Mouse (Mus musculus) midbrain, embryonic 15.5 days (tissue): ENCODE results near the gene Cyp17a1. TPM values are rescaled to one million over a fixed set of nuclear protein-coding genes. Genes with fewer than 3 reads are reported as not detected.
A peak's percentile ranks its signal among the peaks of the same experiment; 100 is the strongest.

Source experiments
- ATAC-seq: fragments of 200-750 bp; cut with Nextera tagmentation; replicated peaks from 2 replicates; pipeline ENCODE4 v1.8.0; 2017; ENCODE audit warnings: moderate TSS enrichment
- H3K27ac ChIP-seq: fragments of 300-500 bp; sonication (generic); 2 replicates; pipeline ENCODE4 v1.5.1; 2015; ENCODE audit warnings: mild to moderate bottlenecking, inconsistent platforms
- H3K27me3 ChIP-seq: fragments of 300-500 bp; sonication (generic); replicated peaks from 2 replicates; pipeline ENCODE4 v1.6.1; 2015; ENCODE audit warnings: inconsistent platforms
- H3K36me3 ChIP-seq: fragments of 300-500 bp; sonication (generic); replicated peaks from 2 replicates; pipeline ENCODE4 v1.6.1; 2015; ENCODE audit warnings: inconsistent platforms
- H3K4me1 ChIP-seq: fragments of 300-500 bp; sonication (generic); 2 replicates; pipeline ENCODE4 v1.6.1; 2015; ENCODE audit warnings: inconsistent platforms
- H3K4me2 ChIP-seq: fragments of 300-500 bp; sonication (generic); 2 replicates; pipeline ENCODE4 v1.6.1; 2015; ENCODE audit warnings: inconsistent platforms, mild to moderate bottlenecking, moderate library complexity
- H3K4me3 ChIP-seq: fragments of 300-500 bp; sonication (generic); 2 replicates; pipeline ENCODE4 v1.5.1; 2015; ENCODE audit warnings: mild to moderate bottlenecking, inconsistent platforms
- H3K9ac ChIP-seq: fragments of 300-500 bp; sonication (generic); 2 replicates; pipeline ENCODE4 v1.6.1; 2015; ENCODE audit warnings: mild to moderate bottlenecking, inconsistent platforms
- H3K9me3 ChIP-seq: fragments of 300-500 bp; sonication (generic); 2 replicates; pipeline ENCODE4 v1.6.1; 2016; ENCODE audit warnings: inconsistent platforms
- WGBS: fragments of 180-500 bp; shearing (Covaris S2); methylation state at CpG from one replicate; pipeline ENCODE4 v1.1.7; 2015; ENCODE audit warnings: mixed read lengths; 5-methylcytosine and 5-hydroxymethylcytosine counted together
- polyA plus RNA-seq: library from polyadenylated mRNA; unstranded; fragments of >200 nt; fragmentation: Nextera tagmentation; extraction: Ambion mirVana; gene quantifications from 2 replicates; pipeline ENCODE4 v1.2.1, GENCODE M21; 2015

Gene Cyp17a1
- polyA plus RNA-seq, 1 experiment from 2014 or later: not detected

GRCm38 (mm10) chr19:46696943-46697342 is 24.0 kb upstream of the Cyp17a1 start:
- no peaks in the 10 kb centered on the region for H3K9me3 ChIP-seq
- no peak for ATAC-seq
- no peak overlapping the region for H3K9ac ChIP-seq
- no peaks in the 10 kb centered on the region for H3K27me3 ChIP-seq
- WGBS: 93% methylated on average over 7 of the region's 7 CpGs
- H3K4me3 ChIP-seq: no peak overlapping the region
- no peaks in the 10 kb centered on the region for H3K4me1 ChIP-seq
- no peak overlapping the region for H3K4me2 ChIP-seq
- no peak overlapping the region for H3K27ac ChIP-seq
- H3K36me3 ChIP-seq: peaks cover 5% of the 10 kb centered on the region; the same call in 1 of the 2 replicates

GRCm38 (mm10) chr19:46696482-46696881 is 23.5 kb upstream of the Cyp17a1 start:
- Histone ChIP-seq H3K4me3 (no peak overlapping the region), H3K4me2 (no peak overlapping the region), H3K36me3 (peaks cover 5% of the 10 kb centered on the region; the same call in 1 of the 2 replicates), H3K27ac (no peak overlapping the region), H3K9ac (no peak overlapping the region), H3K4me1 (no peaks in the 10 kb centered on the region), H3K27me3 (no peaks in the 10 kb centered on the region), H3K9me3 (no peaks in the 10 kb centered on the region)
- 93% methylated on average over 8 of the region's 8 CpGs for WGBS
- no peak for ATAC-seq

DNA sequence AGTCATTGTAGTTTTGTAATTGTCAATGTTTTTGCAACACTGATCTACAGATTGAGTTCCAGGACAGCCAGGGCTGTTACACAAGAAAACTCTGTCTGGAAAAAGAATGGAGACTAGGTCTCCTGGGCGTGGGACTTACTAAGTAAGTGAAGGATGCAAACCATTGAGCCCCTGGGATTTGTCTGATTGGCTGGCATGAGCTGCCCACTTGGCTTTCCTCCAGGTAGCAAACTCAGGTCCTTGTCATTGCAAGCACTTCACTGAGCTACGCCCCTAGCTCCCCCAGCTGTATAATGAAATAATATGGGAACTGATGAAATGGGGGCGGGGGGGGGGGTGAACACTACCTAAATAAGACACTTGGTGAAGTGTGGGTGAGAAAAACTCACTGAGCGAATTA is 20.2 kb upstream of the Cyp17a1 start:
- no peak overlapping the region for H3K4me3 ChIP-seq
- H3K4me2 ChIP-seq: no peak overlapping the region
- no peaks in the 10 kb centered on the region for H3K27me3 ChIP-seq
- H3K27ac ChIP-seq: no peak overlapping the region
- no peak for ATAC-seq
- peaks cover 13% of the 10 kb centered on the region for H3K4me1 ChIP-seq
- H3K9ac ChIP-seq: no peak overlapping the region
- H3K9me3 ChIP-seq: no peaks in the 10 kb centered on the region
- H3K36me3 ChIP-seq: no peaks in the 10 kb centered on the region
- WGBS: 86% methylated on average over 4 of the region's 4 CpGs

DNA sequence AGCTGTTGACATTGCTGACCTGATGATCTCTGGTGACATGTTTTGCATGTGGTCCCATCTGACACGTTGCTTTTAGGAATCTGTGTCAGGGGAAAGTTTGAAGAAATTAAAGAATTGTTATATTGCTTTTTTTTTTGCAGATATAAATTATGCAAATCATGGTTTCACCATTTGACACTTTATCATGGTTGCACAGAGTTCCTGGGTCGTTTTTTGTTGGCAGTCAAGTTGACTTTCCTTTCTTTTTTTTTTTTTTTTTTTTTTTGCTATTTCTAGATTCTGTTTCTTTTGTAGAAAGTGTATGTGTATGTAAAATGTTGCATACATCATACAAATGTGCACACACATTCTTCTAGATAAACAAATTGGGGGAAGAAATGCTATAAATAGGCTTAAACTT is 18.1 kb upstream of the Cyp17a1 start:
- WGBS: 81% methylated on average over 2 of the region's 2 CpGs
- H3K4me2 ChIP-seq: peak overlapping the region; percentile 60; the same call in 1 of the 2 replicates
- ATAC-seq: no peak

GRCm38 (mm10) chr19:46690387-46690786 is 17.4 kb upstream of the Cyp17a1 start:
- Histone ChIP-seq H3K27ac (peak overlapping the region; percentile 93), H3K27me3 (no peaks in the 10 kb centered on the region), H3K9me3 (no peaks in the 10 kb centered on the region), H3K4me2 (peak overlapping the region; percentile 60), H3K9ac (peak overlapping the region; percentile 86), H3K4me1 (peaks cover 13% of the 10 kb centered on the region), H3K36me3 (no peaks in the 10 kb centered on the region), H3K4me3 (peak overlapping the region; percentile 83)
- WGBS: 62% methylated on average over 11 of the region's 11 CpGs
- peak; percentile 60 for ATAC-seq

More for the DNA sequence above, 18.1 kb upstream of the Cyp17a1 start:
- Histone ChIP-seq H3K27me3 (no peaks in the 10 kb centered on the region), H3K9me3 (no peaks in the 10 kb centered on the region), H3K4me1 (peaks cover 13% of the 10 kb centered on the region), H3K27ac (no peak overlapping the region), H3K9ac (no peak overlapping the region), H3K36me3 (no peaks in the 10 kb centered on the region), H3K4me3 (no peak overlapping the region)

- H3K9me3 ChIP-seq: no peaks in the 10 kb centered on the region
- H3K9ac ChIP-seq: peak within 1 kb of the TSS; percentile 86
- H3K27me3 ChIP-seq: no peaks in the 10 kb centered on the region
- H3K4me1 ChIP-seq: peaks cover 13% of the 10 kb centered on the region
- H3K27ac ChIP-seq: peak within 1 kb of the TSS; percentile 93
- H3K4me2 ChIP-seq: peak within 1 kb of the TSS; percentile 60
- no peaks in the 10 kb centered on the region for H3K36me3 ChIP-seq
- peak; percentile 98 for ATAC-seq
- 2% methylated on average over 44 of the region's 44 CpGs for WGBS
- peak within 1 kb of the TSS; percentile 83 for H3K4me3 ChIP-seq
Observed at GRCm38 (mm10) chr19:46689460-46690372, 16.7 kb upstream of the Cyp17a1 start, which contains the start of gene Borcs7. Borcs7 (plus strand) TSS chr19:46689906.

DNA sequence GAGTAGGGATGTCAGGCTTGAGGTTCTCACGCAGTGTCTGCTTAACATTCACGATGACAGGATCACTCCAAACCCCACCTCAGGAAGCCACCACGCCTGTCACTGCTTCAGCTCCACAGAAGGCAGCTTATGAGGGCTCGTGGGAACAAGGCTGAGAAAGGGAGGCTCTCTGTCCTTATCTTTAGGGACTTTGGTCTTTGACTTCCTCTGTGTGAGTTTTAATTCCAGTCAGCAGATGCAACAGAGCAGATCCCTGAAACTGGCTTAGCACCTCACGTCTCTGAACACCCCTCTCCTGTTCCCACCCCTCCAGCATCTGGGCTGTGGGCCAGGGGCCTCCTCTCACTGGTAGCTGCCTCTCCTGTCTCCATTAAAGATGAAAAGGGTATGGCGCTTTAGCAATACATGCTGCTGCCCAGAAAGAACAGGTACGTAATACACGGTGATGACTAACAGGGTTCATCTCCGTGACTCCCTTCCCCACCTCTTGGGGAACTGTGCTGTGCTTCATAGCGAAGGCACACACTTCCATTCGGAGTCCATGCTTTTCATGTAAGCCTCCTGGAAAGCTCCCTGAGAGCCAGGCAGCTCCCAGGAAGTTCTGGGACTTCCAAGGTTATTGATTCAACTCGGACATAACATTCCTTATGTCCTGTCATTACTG is 6.9 kb upstream of the Cyp17a1 start:
- H3K4me1 ChIP-seq: no peaks in the 10 kb centered on the region
- no peaks in the 10 kb centered on the region for H3K36me3 ChIP-seq
- H3K9me3 ChIP-seq: no peaks in the 10 kb centered on the region
- no peak overlapping the region for H3K4me3 ChIP-seq
- H3K9ac ChIP-seq: no peak overlapping the region
- H3K27me3 ChIP-seq: no peaks in the 10 kb centered on the region
- no peak for ATAC-seq
- no peak overlapping the region for H3K27ac ChIP-seq
- WGBS: 75% methylated on average over 12 of the region's 12 CpGs
- no peak overlapping the region for H3K4me2 ChIP-seq

GRCm38 (mm10) chr19:46675641-46676040 is 2.7 kb upstream of the Cyp17a1 start:
- no peak overlapping the region for H3K9ac ChIP-seq
- H3K4me1 ChIP-seq: no peaks in the 10 kb centered on the region
- no peaks in the 10 kb centered on the region for H3K9me3 ChIP-seq
- no peak overlapping the region for H3K4me3 ChIP-seq
- WGBS: 84% methylated on average over 3 of the region's 3 CpGs
- no peaks in the 10 kb centered on the region for H3K36me3 ChIP-seq
- no peak overlapping the region for H3K4me2 ChIP-seq
- ATAC-seq: no peak
- H3K27me3 ChIP-seq: no peaks in the 10 kb centered on the region
- no peak overlapping the region for H3K27ac ChIP-seq

DNA sequence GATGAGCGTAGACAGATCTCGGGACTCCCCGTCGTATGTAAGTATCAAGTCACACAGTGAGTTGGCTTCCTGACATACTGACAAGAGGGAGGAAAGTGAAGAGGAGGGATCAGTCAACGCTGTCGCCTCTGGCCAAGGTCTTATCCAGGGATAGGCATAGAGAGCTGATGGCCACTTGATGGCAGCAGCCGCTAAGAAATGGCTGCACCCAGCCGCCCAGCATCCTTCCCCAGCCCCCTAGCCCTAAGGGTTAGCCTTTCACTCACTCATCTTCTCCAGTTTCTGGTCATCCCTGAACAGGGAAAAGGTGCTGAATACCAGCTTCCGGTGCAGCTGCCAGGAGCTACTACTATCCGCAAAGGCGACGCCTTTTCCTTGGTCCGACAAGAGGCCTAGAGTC is 2.3 kb downstream of the Cyp17a1 start:
- no peaks in the 10 kb centered on the region for H3K36me3 ChIP-seq
- ATAC-seq: peak; percentile 65; the same call in 1 of the 2 replicates
- H3K4me2 ChIP-seq: no peak overlapping the region
- no peaks in the 10 kb centered on the region for H3K9me3 ChIP-seq
- no peak overlapping the region for H3K9ac ChIP-seq
- H3K4me3 ChIP-seq: no peak overlapping the region
- H3K4me1 ChIP-seq: peaks cover 1% of the 10 kb centered on the region; the same call in 1 of the 2 replicates
- H3K27ac ChIP-seq: no peak overlapping the region
- 32% methylated on average over 13 of the region's 13 CpGs for WGBS
- H3K27me3 ChIP-seq: no peaks in the 10 kb centered on the region

GRCm38 (mm10) chr19:46669802-46670201 is 3.2 kb downstream of the Cyp17a1 start:
- Histone ChIP-seq H3K27ac (no peak overlapping the region), H3K36me3 (no peaks in the 10 kb centered on the region), H3K4me3 (no peak overlapping the region), H3K9ac (no peak overlapping the region), H3K4me1 (peaks cover 7% of the 10 kb centered on the region), H3K4me2 (no peak overlapping the region), H3K9me3 (no peaks in the 10 kb centered on the region), H3K27me3 (no peaks in the 10 kb centered on the region)
- ATAC-seq: no peak
- 91% methylated on average over 5 of the region's 5 CpGs for WGBS

DNA sequence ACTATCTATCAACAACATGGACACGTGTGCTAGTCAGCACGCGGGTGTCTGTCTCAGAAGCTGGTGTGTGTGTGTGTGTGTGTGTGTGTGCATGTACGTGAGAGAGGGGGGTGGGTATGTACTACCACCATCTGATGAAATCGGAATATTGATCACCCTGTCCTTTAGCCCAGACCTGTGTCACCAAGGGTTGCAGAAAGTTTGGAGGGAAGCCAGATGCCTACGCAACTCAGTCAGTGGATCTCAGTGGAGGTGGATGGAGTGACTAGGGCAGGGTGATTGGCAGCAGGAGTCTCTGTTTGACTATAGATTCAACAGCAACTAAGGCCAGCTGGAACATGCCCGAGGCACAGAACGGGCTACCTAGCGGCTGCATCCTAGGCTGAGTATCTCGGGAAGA is 4.7 kb downstream of the Cyp17a1 start:
- no peaks in the 10 kb centered on the region for H3K27me3 ChIP-seq
- ATAC-seq: no peak
- H3K9ac ChIP-seq: no peak overlapping the region
- 85% methylated on average over 10 of the region's 10 CpGs for WGBS
- H3K4me2 ChIP-seq: no peak overlapping the region
- H3K36me3 ChIP-seq: no peaks in the 10 kb centered on the region
- no peak overlapping the region for H3K4me3 ChIP-seq
- H3K4me1 ChIP-seq: peaks cover 7% of the 10 kb centered on the region
- H3K9me3 ChIP-seq: no peaks in the 10 kb centered on the region
- H3K27ac ChIP-seq: no peak overlapping the region

DNA sequence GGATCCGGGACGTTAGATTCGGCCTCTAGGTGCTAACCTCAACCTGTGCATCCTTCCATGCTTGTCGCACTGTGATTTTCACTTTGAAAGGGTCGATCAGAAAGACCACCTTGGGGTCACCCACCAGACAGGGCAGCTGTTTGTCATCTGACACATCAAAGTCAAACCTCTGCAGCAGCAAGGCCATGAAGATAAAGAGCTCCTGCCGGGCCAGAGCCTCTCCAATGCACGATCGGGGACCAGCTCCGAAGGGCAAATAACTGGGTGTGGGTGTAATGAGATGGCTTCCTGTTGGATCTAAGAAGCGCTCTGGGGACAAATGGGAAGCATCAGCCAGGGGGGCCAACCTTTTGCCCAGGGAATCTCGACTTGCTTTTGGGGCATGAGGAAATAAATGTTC is 5.7 kb downstream of the Cyp17a1 start:
- no peak for ATAC-seq
- Histone ChIP-seq H3K4me1 (peaks cover 7% of the 10 kb centered on the region), H3K4me3 (no peak overlapping the region), H3K36me3 (no peaks in the 10 kb centered on the region), H3K4me2 (no peak overlapping the region), H3K9me3 (no peaks in the 10 kb centered on the region), H3K9ac (no peak overlapping the region), H3K27ac (no peak overlapping the region), H3K27me3 (no peaks in the 10 kb centered on the region)
- WGBS: 65% methylated on average over 11 of the region's 11 CpGs
